Mouse (Mus musculus) ES-Bruce4 (cell line): ENCODE measurements around the gene Nkg7. TPM values are rescaled to one million over a fixed set of nuclear protein-coding genes. Genes with fewer than 3 reads are reported as not detected.
"Not testable (repeated sequence)": the region's sequence is repeated elsewhere in the genome, so short reads cannot be mapped to it uniquely, and the experiment has no call there.

Source experiments
- H3K27ac ChIP-seq: 2 replicates; pipeline ENCODE4 v1.5.1; 2012; ENCODE audit warnings: low read length, inconsistent platforms; ENCODE audit not compliant: insufficient read depth
- H3K27me3 ChIP-seq: 2 replicates; pipeline ENCODE4 v1.6.1; 2012; ENCODE audit warnings: mild to moderate bottlenecking, low read length, inconsistent platforms; ENCODE audit not compliant: control insufficient read depth, poor library complexity, insufficient read depth, severe bottlenecking
- H3K36me3 ChIP-seq: 2 replicates; pipeline ENCODE4 v1.6.1; 2012; ENCODE audit warnings: inconsistent platforms, mild to moderate bottlenecking, low read length, moderate library complexity; ENCODE audit not compliant: control insufficient read depth, poor library complexity, insufficient read depth, severe bottlenecking
- H3K4me1 ChIP-seq: one replicate; pipeline ENCODE4 v1.8.1; 2011; ENCODE audit warnings: low read length; ENCODE audit not compliant: control insufficient read depth, insufficient read depth
- H3K4me3 ChIP-seq: 2 replicates; pipeline ENCODE4 v1.5.1; 2011; ENCODE audit warnings: low read depth, mild to moderate bottlenecking, low read length
- H3K9ac ChIP-seq: 2 replicates; pipeline ENCODE4 v1.6.1; 2012; ENCODE audit warnings: low read depth, mild to moderate bottlenecking, inconsistent platforms; ENCODE audit not compliant: poor library complexity, severe bottlenecking
- H3K9me3 ChIP-seq: replicated peaks from 2 replicates; pipeline ENCODE4 v1.6.1; 2012; ENCODE audit warnings: mild to moderate bottlenecking, low read length, inconsistent platforms; ENCODE audit not compliant: control insufficient read depth, poor library complexity, insufficient read depth, severe bottlenecking
- CTCF ChIP-seq: IDR thresholded peaks from one replicate; pipeline ENCODE4 v1.8.1; 2011; ENCODE audit warnings: low read depth, low read length
- EP300 ChIP-seq: IDR thresholded peaks from 2 replicates; pipeline ENCODE4 v1.6.1; 2011; ENCODE audit warnings: low read depth, low read length; ENCODE audit not compliant: insufficient read depth
- POLR2A ChIP-seq: IDR thresholded peaks from one replicate; pipeline ENCODE4 v1.8.1; 2011; ENCODE audit warnings: low read length; ENCODE audit not compliant: insufficient read depth
- polyA plus RNA-seq: library from polyadenylated mRNA; stranded (reverse); fragments of >200 nt; gene quantifications from 2 replicates; pipeline ENCODE4 v1.2.4, GENCODE M21; 2011; ENCODE audit warnings: low read depth; ENCODE audit not compliant: missing spikeins, insufficient read depth, insufficient read length

The Nkg7 gene
- polyA plus RNA-seq, 1 experiment = not detected

GRCm38 (mm10) chr7:43409084-43409483 lies 27.8 kb upstream of the Nkg7 start:
- TF ChIP-seq CTCF = no peak
- TF ChIP-seq POLR2A = no peak
- TF ChIP-seq EP300 = no peak
- Histone ChIP-seq H3K9me3 (no peaks in the 10 kb centered on the region), H3K4me3 (no peak overlapping the region), H3K27ac (no peak overlapping the region), H3K4me1 (peaks cover 2% of the 10 kb centered on the region), H3K36me3 (no peaks in the 10 kb centered on the region), H3K9ac (no peak overlapping the region), H3K27me3 (no peaks in the 10 kb centered on the region; the same call in 1 of the 2 replicates)

GRCm38 (mm10) chr7:43411724-43412123 lies 25.1 kb upstream of the Nkg7 start:
- not testable (repeated sequence) for H3K9ac ChIP-seq, H3K4me3 ChIP-seq, H3K27me3 ChIP-seq, H3K27ac ChIP-seq, H3K4me1 ChIP-seq, H3K9me3 ChIP-seq, H3K36me3 ChIP-seq

- H3K27me3 ChIP-seq = no peaks in the 10 kb centered on the region
- no peaks in the 10 kb centered on the region for H3K4me1 ChIP-seq
- H3K9ac ChIP-seq = no peak overlapping the region
- no peak overlapping the region for H3K4me3 ChIP-seq
- H3K36me3 ChIP-seq = no peaks in the 10 kb centered on the region
- TF ChIP-seq EP300 (no peak), POLR2A (no peak), CTCF (no peak)
- H3K27ac ChIP-seq = no peak overlapping the region
- H3K9me3 ChIP-seq = no peaks in the 10 kb centered on the region
Observed at GRCm38 (mm10) chr7:43417298-43417697, 19.6 kb upstream of the Nkg7 start.

- Histone ChIP-seq H3K27ac (no peak overlapping the region), H3K9me3 (no peaks in the 10 kb centered on the region), H3K36me3 (no peaks in the 10 kb centered on the region), H3K9ac (no peak overlapping the region), H3K4me3 (no peak overlapping the region), H3K27me3 (no peaks in the 10 kb centered on the region), H3K4me1 (no peaks in the 10 kb centered on the region)
- TF ChIP-seq POLR2A (no peak), EP300 (0 out of 2 replicates have a peak, but pooled peaks have one; percentile 48), CTCF (peak; percentile 99)
Observed at GRCm38 (mm10) chr7:43422995-43423617, 13.8 kb upstream of the Nkg7 start.

- Histone ChIP-seq H3K27me3 (no peaks in the 10 kb centered on the region), H3K27ac (no peak overlapping the region), H3K4me1 (no peaks in the 10 kb centered on the region), H3K4me3 (no peak overlapping the region), H3K36me3 (no peaks in the 10 kb centered on the region), H3K9me3 (no peaks in the 10 kb centered on the region), H3K9ac (no peak overlapping the region)
- TF ChIP-seq POLR2A (no peak), CTCF (no peak), EP300 (no peak)
Observed at GRCm38 (mm10) chr7:43423991-43424625, 12.8 kb upstream of the Nkg7 start.

DNA sequence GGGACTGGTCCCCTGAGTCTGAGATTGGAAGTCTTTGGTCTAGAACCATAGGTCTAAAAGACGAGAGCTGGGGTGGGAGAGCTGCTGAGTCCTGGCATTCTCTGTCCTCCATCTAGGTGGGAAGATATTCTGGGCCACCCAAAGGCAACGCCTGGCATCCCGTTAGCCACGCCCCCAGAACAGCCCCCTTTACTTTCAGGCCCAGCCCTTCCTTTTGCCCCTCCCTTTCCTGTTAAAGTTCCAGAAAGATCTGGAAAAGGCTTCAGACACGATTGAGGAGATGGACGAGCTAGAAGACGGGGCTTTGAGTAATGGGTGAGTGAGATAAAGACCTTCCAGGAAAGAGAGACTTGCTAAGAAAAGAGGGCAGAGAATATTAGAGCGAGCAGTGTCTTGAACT lies 9.5 kb upstream of the Nkg7 start, which contains the start of gene Lim2:
TSS of gene Lim2 (plus strand) at position 265 of the 400 bp plus-strand sequence.
- H3K9ac ChIP-seq = no peak within 1 kb of the TSS
- no peaks in the 10 kb centered on the region for H3K4me1 ChIP-seq
- H3K9me3 ChIP-seq = no peaks in the 10 kb centered on the region
- TF ChIP-seq EP300 = no peak
- no peak for TF ChIP-seq CTCF
- TF ChIP-seq POLR2A = no peak
- no peaks in the 10 kb centered on the region for H3K27me3 ChIP-seq
- H3K27ac ChIP-seq = no peak within 1 kb of the TSS
- H3K4me3 ChIP-seq = no peak within 1 kb of the TSS
- H3K36me3 ChIP-seq = no peaks in the 10 kb centered on the region
